Mouse (Mus musculus): Measurements from ENCODE around the gene Golgb1.

Golgb1 gene

DNA sequence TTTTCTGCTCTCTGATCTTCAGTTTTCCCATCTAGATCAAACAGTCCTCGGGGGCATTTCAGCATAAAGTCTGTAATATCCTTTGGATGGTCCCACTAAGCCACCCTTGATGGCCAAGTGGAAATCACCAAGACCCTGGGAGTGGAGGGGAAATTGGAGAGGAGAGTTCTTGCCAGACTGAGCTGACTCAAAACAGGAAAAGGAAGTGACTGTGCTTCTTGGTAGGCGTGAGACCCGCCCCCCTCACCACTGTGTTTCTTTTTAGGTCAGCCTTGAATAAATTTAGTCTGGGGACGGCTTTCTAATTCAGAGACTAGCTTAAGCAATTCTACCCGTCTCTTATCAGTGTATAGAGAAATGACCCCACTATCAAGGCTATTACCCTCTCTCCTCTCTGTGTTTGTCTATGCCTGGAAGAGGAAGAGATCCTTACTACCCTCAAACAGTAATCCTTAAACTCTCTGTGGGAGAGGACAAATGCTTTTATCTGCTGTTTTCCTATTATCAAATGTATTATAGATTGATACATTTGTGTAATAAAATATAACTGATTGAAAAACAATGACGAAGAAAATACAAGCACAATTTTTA, 66.3 kb downstream of the Golgb1 start:
- intact Hi-C loops (cut with DNase I): no loop called here

DNA sequence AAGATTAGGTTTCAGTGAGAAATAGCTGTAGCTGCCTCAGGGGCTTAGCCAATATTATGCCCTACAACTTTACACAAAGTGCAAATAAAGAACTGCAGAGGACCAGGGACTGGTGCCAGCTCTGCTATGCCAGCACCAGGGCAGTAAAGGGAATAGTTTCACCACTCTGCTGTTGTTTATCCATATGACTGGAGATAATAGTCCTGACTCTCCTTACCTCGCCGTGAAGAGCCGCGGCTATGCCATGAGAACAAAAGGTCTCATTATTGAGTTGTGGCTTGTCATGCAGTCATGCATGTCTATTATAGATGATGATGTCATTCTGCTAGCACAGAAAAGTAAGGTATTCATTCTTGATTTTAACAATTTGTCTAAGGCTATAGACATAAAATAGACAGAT, 67.0 kb downstream of the Golgb1 start:
- intact Hi-C loops (cut with DNase I): no loop called here

DNA sequence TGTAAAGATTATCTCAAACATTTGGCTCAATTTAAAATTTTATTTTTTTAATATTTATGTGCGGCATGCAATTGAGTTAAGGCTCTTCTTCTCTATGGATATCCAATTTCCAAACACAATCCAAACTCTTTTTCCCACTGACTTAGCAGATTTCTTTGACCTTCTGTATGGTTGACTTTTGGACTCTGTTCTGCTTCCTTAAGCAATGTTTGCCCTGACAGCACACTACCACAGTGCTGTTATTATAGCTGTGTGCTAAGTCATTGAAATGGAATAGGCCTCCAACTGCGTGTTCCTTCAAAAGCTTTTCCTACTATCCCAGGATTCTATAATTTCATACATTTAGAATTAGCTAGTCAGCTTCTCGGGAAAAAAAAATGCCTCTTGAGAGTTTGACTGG, 68.7 kb downstream of the Golgb1 start:
- intact Hi-C loops (cut with DNase I): no loop called here

DNA sequence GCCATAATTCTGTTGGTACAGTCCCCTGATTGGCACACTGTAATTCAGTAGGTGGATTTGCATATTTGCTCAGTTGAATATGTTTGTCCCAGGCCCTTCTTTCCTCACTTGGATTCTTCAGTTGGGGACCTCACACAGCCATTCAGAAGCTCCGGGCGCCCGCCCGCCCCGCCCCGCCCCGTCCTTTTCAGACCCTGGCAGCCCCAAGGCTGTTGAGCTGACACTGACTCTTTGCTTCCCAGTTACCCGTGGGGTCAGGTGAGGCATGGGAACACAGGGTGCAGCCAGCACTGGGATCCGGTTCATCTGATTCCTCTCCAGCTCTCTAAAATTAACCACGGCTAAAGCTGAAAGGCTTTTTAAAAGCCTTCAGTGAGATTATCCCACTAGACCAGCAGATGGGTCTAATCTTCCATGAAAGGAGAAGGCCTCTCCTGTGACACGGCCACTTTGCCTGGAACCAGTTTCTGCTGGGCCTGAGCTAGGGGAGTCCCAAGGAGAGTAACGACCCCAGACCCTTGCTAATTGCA, 70.0 kb downstream of the Golgb1 start:
- intact Hi-C loops (cut with DNase I): no loop called here

DNA sequence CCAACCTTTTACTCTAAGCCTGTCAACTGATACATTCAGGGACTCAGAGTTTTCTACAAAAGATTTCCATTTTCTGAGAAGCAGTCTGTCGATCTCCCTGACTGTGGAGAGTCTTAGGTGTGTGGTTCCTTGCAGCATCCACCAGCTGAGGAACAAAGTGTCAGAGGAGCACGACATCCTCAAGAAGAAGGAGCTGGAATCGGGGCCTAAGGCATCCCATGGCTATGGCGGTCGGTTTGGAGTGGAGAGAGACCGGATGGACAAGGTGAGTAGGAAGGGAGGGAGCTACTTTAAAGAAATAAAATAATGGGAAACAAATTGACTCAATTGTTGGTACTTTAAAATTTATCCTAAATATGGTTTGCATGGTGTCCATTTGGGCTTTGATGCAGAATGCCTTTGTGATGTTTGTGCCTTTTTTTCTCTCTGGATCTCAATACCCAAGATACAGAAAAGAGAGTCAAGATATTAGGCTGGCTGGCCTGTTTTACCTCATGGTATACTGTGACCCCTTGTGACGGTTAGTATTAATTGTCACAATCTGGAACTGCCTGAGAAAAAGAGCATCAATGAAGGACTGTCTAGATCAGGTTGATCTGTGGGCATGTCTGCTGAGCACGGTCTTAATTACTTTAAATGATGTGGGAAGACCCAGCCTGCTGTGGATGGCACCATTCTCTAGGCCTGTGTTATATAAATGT, 71.7 kb downstream of the Golgb1 start:
- intact Hi-C loops (cut with DNase I): no loop called here

DNA sequence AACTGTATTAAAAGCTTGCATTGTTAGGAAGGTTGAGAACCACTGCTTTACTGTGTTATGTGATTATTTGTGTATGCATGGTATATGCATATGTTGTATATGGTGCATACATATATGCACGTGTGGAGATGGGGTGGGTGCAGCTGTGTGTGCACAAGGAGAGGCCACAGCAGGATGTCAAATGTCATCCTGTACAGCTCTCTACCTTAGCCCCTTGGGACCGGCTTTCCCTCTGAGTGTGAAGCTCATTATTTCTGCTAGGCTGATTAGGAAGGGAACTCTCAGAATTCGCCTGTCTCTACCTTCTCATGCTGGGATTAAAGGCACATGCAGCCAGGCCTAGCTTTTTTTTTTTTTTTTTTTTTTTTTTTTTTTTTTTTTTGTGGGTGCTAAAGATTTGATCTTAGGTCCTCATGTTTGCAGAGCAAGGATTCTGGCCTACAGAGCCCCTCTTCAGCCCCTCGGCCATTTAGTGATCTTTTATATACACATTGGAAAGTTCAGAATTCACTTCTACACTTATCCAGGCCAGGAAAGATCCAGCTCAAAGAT, 72.8 kb downstream of the Golgb1 start:
- intact Hi-C loops (cut with DNase I): no loop called here

DNA sequence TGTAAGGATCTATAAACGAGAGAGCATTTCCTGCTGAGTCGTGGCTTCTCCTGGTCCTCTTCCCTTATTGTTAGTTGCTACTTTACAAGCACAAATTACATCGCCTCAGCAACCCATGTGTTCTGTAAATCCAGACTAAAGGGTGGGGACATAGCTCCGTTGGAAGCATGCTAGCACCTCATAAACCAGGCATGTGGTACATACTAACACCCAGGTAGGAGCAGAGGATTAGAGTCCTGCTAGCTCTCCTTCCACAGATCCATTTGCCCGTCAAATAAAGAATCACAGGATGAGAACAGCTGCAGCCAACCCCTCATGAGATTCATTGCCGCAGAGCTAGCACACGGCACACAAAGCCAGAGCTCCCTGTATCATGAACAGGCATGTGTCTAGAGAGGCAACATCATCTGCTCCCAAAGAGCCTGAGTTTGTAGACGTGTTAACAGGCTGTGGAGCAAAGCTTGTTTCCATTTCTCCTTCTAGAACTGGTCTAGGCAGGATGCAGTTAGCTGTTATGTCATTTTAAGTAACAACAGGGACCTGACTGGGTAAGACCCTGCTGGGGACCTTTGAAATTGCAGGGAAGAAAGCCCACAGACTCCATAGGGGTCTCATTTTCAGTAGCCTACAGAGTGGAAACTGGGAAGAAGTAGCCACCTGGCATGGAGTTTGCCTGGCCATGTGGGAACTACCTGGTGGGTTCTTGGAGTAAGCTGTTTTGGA, 74.8 kb downstream of the Golgb1 start:
- intact Hi-C loops (cut with DNase I): no loop called here

DNA sequence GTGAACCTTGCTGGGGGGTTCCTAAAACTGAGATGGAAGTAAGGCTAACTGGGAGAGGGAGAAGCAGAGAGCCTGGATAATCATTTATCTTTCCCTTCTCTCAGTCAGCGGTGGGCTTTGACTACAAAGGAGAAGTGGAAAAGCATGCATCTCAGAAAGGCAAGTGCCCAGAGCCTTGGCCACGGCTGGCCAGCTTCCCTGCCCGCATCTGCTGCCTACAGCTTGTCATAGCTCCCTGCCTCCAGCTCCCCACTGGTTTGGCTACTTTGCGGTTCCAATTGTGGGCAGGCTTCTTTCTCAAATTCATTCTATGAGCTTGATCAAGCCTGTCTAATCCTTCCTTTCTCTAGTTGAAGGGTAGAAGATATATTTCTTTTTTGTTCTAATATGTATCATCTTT, 76.1 kb downstream of the Golgb1 start:
- intact Hi-C loops (cut with DNase I): no loop called here

DNA sequence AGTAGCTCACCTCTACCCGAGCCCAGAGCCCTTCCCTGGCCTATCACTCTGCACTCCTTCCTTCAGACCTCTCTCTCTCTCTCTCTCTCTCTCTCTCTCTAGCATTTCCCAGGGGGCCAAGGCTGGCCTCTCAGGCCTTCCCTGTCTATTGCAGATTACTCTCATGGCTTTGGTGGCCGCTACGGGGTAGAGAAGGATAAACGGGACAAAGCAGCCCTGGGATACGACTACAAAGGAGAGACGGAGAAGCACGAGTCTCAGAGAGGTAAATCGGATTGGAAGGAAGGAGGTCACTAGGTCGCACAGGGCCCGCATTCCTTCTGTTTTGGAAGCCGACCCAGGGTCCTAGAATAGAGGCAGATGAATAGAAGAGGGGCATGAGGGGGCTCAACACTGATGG, 80.2 kb downstream of the Golgb1 start:
- intact Hi-C loops (cut with DNase I): no loop called here

DNA sequence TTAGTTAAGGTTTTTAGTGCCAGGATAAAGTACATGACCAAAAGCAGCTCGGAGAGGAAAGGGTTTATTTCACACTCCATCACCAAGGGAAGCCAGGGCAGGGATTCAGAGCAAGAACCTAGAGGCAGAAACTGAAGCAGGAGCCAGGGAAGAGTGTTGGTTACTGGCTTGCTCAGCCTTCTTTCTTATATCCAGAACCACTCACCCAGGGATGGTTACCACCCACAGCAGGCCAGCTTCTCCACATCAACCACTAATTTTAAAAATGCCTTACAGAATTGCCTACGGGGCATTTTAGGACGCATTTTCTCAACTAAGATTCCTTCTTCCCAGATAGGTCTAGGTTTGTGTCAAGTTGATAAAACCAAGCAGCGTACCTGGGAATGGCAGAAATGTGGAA, 88.5 kb downstream of the Golgb1 start:
- intact Hi-C loops (cut with DNase I): no loop called here

DNA sequence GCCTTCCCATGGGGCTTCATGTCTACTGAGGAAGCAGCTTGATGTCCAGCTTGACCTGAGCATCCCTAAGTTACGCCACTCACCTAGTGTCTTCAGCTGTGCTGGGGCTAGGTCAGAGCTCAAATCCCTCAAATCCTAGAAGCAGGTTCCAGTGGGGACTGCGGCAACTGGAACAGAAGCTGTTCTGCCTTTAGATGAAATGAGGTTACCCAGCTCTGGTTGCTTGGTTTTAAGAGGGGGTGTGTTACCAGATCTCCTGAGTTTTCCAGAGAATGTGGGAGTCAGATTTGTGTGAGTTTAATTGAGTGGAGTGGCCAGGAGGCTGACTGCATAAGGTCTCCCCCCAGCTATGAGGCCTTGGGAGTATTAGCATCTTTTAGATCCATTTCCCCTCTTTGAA, 104.2 kb downstream of the Golgb1 start:
- intact Hi-C loops (cut with DNase I): no loop called here

Measured in adrenal gland (tissue).